Mouse (Mus musculus) mouse embryonic stem cell (cell line): Measurements from ENCODE around the gene Gm45261.

Experiments
- in situ Hi-C, 2 experiments: fragments of 300-500 bp; cut with MboI; formaldehyde crosslinking; loops; 1 replicate in 1 of 2; 3 replicates in 1 of 2; pipeline ENCODE4 v1.14.3; 2019 to 2020; ENCODE audit warnings: low sequenced_read_pairs in 2 of 2, low pct_unique_long_range_greater_than_20kb in 1 of 2, mixed read lengths in 1 of 2; ENCODE audit not compliant: unreplicated experiment in 1 of 2

The Gm45261 gene

GRCm38 (mm10) chr1:80461348-80461747 is at the start of gene Gm45261:
TSS of gene Gm45261 (minus strand) at chr1:80461448.
- in situ Hi-C loops, result no loop called here

GRCm38 (mm10) chr1:80504757-80505156 is 43.5 kb upstream of the Gm45261 start:
- in situ Hi-C loops, result loop anchor here in 1 of 2 experiments (25.0 kb wide), 1 partner anchor 342 kb away; no protein-coding TSS in a partner anchor

GRCm38 (mm10) chr1:80504081-80504480 is 42.8 kb upstream of the Gm45261 start:
- in situ Hi-C loops, result loop anchor here in 1 of 2 experiments (25.0 kb wide), 1 partner anchor 342 kb away; no protein-coding TSS in a partner anchor

- in situ Hi-C loops, result loop anchor here in 1 of 2 experiments (25.0 kb wide), 1 partner anchor 340 kb away; no protein-coding TSS in a partner anchor
Observed at GRCm38 (mm10) chr1:80502456-80503165, 41.4 kb upstream of the Gm45261 start.

- in situ Hi-C loops, result no loop called here
Observed at GRCm38 (mm10) chr1:80499264-80499663, 38.0 kb upstream of the Gm45261 start.

- in situ Hi-C loops, result no loop called here
Observed at GRCm38 (mm10) chr1:80496360-80496759, 35.1 kb upstream of the Gm45261 start.

- in situ Hi-C loops, result no loop called here
Observed at GRCm38 (mm10) chr1:80483419-80483818, 22.2 kb upstream of the Gm45261 start.

- in situ Hi-C loops, result no loop called here
Observed at GRCm38 (mm10) chr1:80474942-80475341, 13.7 kb upstream of the Gm45261 start.

- in situ Hi-C loops, result no loop called here
Observed at GRCm38 (mm10) chr1:80472395-80472794, 11.1 kb upstream of the Gm45261 start.

- in situ Hi-C loops, result no loop called here
Observed at GRCm38 (mm10) chr1:80459923-80460322, 1.3 kb downstream of the Gm45261 start.

- in situ Hi-C loops, result no loop called here
Observed at GRCm38 (mm10) chr1:80459477-80459876, 1.8 kb downstream of the Gm45261 start.

- in situ Hi-C loops, result no loop called here
Observed at GRCm38 (mm10) chr1:80453971-80454370, 7.3 kb downstream of the Gm45261 start.

GRCm38 (mm10) chr1:80451914-80452549 is 9.2 kb downstream of the Gm45261 start:
- in situ Hi-C loops, result no loop called here

- in situ Hi-C loops, result no loop called here
Observed at GRCm38 (mm10) chr1:80447554-80447953, 13.7 kb downstream of the Gm45261 start.

GRCm38 (mm10) chr1:80440911-80441310 is 20.3 kb downstream of the Gm45261 start:
- in situ Hi-C loops, result no loop called here

- in situ Hi-C loops, result no loop called here
Observed at GRCm38 (mm10) chr1:80438506-80438905, 22.7 kb downstream of the Gm45261 start.

GRCm38 (mm10) chr1:80427946-80428345 is 33.3 kb downstream of the Gm45261 start:
- in situ Hi-C loops, result no loop called here

GRCm38 (mm10) chr1:80427425-80427824 is 33.8 kb downstream of the Gm45261 start:
- in situ Hi-C loops, result no loop called here

GRCm38 (mm10) chr1:80424666-80425065 is 36.6 kb downstream of the Gm45261 start:
- in situ Hi-C loops, result loop anchor here in 1 of 2 experiments (25.0 kb wide), 1 partner anchor 237 kb away; no protein-coding TSS in a partner anchor
